Comparison of ENCODE assay signal across 31 mouse cellular contexts in the genomic region with DNA sequence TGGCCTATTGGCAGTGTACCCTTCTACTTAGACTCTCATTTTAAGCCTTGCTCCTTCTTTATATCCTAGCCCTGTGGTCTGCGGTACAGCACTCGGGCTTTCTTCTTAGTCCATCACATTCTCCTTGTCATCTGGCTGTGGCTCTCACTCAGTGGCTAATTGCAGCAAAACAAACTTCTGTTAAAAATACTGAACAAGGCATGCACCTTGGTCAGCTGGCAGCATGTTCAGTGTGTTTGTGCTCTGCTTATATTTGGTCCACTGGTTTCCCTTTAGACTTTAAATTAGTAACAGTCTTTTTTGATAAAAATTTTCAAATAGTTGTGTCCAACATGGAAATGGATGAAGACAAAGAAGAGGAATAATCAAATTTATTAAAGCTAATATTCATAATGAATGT.
"Had no signal": no experiment of that assay in that cellular context is flagged by ENCODE, and none has a peak within 500 bp of the region (broad histone marks: within the 10 kb centered on the region; RNA-seq: fewer than 3 reads in every experiment).

No protein-coding gene starts in this region.

- H3K27ac ChIP-seq: limb, embryonic 10.5 days; limb, embryonic 12.5 days; limb, embryonic 13.5 days; limb, embryonic 15.5 days; liver, embryonic 12.5 days; liver, embryonic 13.5 days; liver, embryonic 14.5 days; liver, embryonic 15.5 days; lung, embryonic 15.5 days; macrophage; midbrain, embryonic 10.5 days; midbrain, embryonic 12.5 days; midbrain, embryonic 13.5 days; midbrain, embryonic 15.5 days; neural tube, embryonic 12.5 days had no signal

- H3K4me1 ChIP-seq: liver, embryonic 12.5 days; liver, embryonic 13.5 days; lung, embryonic 15.5 days; midbrain, embryonic 10.5 days; midbrain, embryonic 12.5 days; midbrain, embryonic 13.5 days; neural tube, embryonic 12.5 days had no signal

- H3K4me3 ChIP-seq: limb, embryonic 10.5 days; limb, embryonic 12.5 days; limb, embryonic 13.5 days; limb, embryonic 15.5 days; liver, embryonic 12.5 days; liver, embryonic 13.5 days; liver, embryonic 15.5 days; lung, embryonic 15.5 days; megakaryocyte, embryonic 14.5 days; midbrain, embryonic 10.5 days; midbrain, embryonic 12.5 days; midbrain, embryonic 13.5 days; midbrain, embryonic 15.5 days; myocyte; neural tube, embryonic 12.5 days had no signal

- DNase-seq: left cerebral cortex, postnatal 4 days; liver; liver, embryonic 13.5 days; liver, postnatal 0 days; lung, adult 18-20 months; lung, adult 2 months; lung, embryonic 14.5 days; lung, postnatal 10 days; lung, postnatal 14 days; lung, postnatal 36 days; lung, postnatal 4 days; midbrain, embryonic 14.5 days had no signal

- H3K4me2 ChIP-seq: limb, embryonic 12.5 days; limb, embryonic 13.5 days; limb, embryonic 15.5 days; liver, embryonic 11.5 days; liver, embryonic 12.5 days; liver, embryonic 13.5 days; liver, embryonic 15.5 days; lung, embryonic 14.5 days; lung, embryonic 15.5 days; midbrain, embryonic 11.5 days; midbrain, embryonic 12.5 days; midbrain, embryonic 13.5 days; midbrain, embryonic 15.5 days; neural tube, embryonic 12.5 days had no signal

- H3K36me3 ChIP-seq: limb, embryonic 12.5 days; limb, embryonic 15.5 days; liver, embryonic 13.5 days; liver, embryonic 15.5 days; lung, embryonic 15.5 days; midbrain, embryonic 12.5 days; midbrain, embryonic 15.5 days; neural tube, embryonic 12.5 days had no signal

- H3K9me3 ChIP-seq: limb, embryonic 10.5 days; limb, embryonic 12.5 days; limb, embryonic 13.5 days; limb, embryonic 15.5 days; liver, embryonic 12.5 days; liver, embryonic 13.5 days; liver, embryonic 15.5 days; lung, embryonic 15.5 days; midbrain, embryonic 15.5 days; neural tube, embryonic 12.5 days had no signal

- H3K9ac ChIP-seq: limb, embryonic 12.5 days; limb, embryonic 13.5 days; limb, embryonic 15.5 days; liver, embryonic 12.5 days; liver, embryonic 13.5 days; liver, embryonic 14.5 days; liver, embryonic 15.5 days; liver, postnatal 0 days; lung, embryonic 14.5 days; lung, embryonic 15.5 days; midbrain, embryonic 12.5 days; midbrain, embryonic 13.5 days; midbrain, embryonic 15.5 days; neural tube, embryonic 12.5 days had no signal

- ATAC-seq: liver, embryonic 12.5 days; liver, postnatal 0 days; midbrain, embryonic 13.5 days; midbrain, embryonic 15.5 days; midbrain, embryonic 16.5 days had no signal

- H3K27me3 ChIP-seq: limb, embryonic 12.5 days; limb, embryonic 13.5 days; limb, embryonic 15.5 days; liver, embryonic 12.5 days; liver, embryonic 13.5 days; liver, embryonic 15.5 days; lung, embryonic 15.5 days; megakaryocyte, embryonic 14.5 days; midbrain, embryonic 12.5 days; midbrain, embryonic 13.5 days; midbrain, embryonic 15.5 days; neural tube, embryonic 12.5 days had no signal
